Mouse (Mus musculus) stomach, embryonic 15.5 days (tissue): ENCODE results near the gene Dnajc3. TPM values are rescaled to one million over a fixed set of nuclear protein-coding genes. Genes with fewer than 3 reads are reported as not detected.
A peak's percentile ranks its signal among the peaks of the same experiment; 100 is the strongest.

Source experiments
- ATAC-seq: fragments of 200-750 bp; cut with Nextera tagmentation; 2 replicates; pipeline ENCODE4 v1.8.0; 2017; ENCODE audit warnings: low read depth, moderate number of reproducible peaks, moderate TSS enrichment; ENCODE audit not compliant: insufficient read depth, low FRiP score
- H3K27ac ChIP-seq: fragments of 300-500 bp; sonication (generic); 2 replicates; pipeline ENCODE4 v1.5.1; 2015; ENCODE audit warnings: mild to moderate bottlenecking, inconsistent platforms
- H3K27me3 ChIP-seq: fragments of 300-500 bp; sonication (generic); replicated peaks from 2 replicates; pipeline ENCODE4 v1.6.1; 2015; ENCODE audit warnings: inconsistent platforms
- H3K36me3 ChIP-seq: fragments of 300-500 bp; sonication (generic); 2 replicates; pipeline ENCODE4 v1.6.1; 2015; ENCODE audit warnings: inconsistent platforms
- H3K4me1 ChIP-seq: fragments of 300-500 bp; sonication (generic); 2 replicates; pipeline ENCODE4 v1.6.1; 2015; ENCODE audit warnings: inconsistent platforms
- H3K4me2 ChIP-seq: fragments of 300-500 bp; sonication (generic); 2 replicates; pipeline ENCODE4 v1.6.1; 2015; ENCODE audit warnings: mild to moderate bottlenecking, inconsistent platforms
- H3K4me3 ChIP-seq: fragments of 300-500 bp; sonication (generic); replicated peaks from 2 replicates; pipeline ENCODE4 v1.5.1; 2015; ENCODE audit warnings: inconsistent platforms
- H3K9ac ChIP-seq: fragments of 300-500 bp; sonication (generic); 2 replicates; pipeline ENCODE4 v1.6.1; 2015; ENCODE audit warnings: inconsistent platforms
- H3K9me3 ChIP-seq: fragments of 300-500 bp; sonication (generic); 2 replicates; pipeline ENCODE4 v1.6.1; 2016; ENCODE audit warnings: inconsistent platforms
- WGBS: fragments of 180-500 bp; shearing (Covaris S2); methylation state at CpG from one replicate; pipeline ENCODE4 v1.1.7; 2015; 5-methylcytosine and 5-hydroxymethylcytosine counted together
- polyA plus RNA-seq: library from polyadenylated mRNA; unstranded; fragments of >200 nt; fragmentation: Nextera tagmentation; extraction: Ambion mirVana; gene quantifications from 2 replicates; pipeline ENCODE4 v1.2.1, GENCODE M21; 2015

The Dnajc3 gene
- polyA plus RNA-seq, 1 experiment from 2014 or later: 64.4 TPM

- H3K9me3 ChIP-seq: no peaks in the 10 kb centered on the region
- no peak overlapping the region for H3K27ac ChIP-seq
- H3K4me2 ChIP-seq: no peak overlapping the region
- peaks cover 7% of the 10 kb centered on the region; the same call in 1 of the 2 replicates for H3K36me3 ChIP-seq
- H3K9ac ChIP-seq: no peak overlapping the region
- 63% methylated on average over 13 of the region's 13 CpGs for WGBS
- H3K4me3 ChIP-seq: no peak overlapping the region
- ATAC-seq: peak; percentile 94
- H3K4me1 ChIP-seq: no peaks in the 10 kb centered on the region
- no peaks in the 10 kb centered on the region for H3K27me3 ChIP-seq
Measured at GRCm38 (mm10) chr14:118987523-118988496, 50.0 kb downstream of the Dnajc3 start.

DNA sequence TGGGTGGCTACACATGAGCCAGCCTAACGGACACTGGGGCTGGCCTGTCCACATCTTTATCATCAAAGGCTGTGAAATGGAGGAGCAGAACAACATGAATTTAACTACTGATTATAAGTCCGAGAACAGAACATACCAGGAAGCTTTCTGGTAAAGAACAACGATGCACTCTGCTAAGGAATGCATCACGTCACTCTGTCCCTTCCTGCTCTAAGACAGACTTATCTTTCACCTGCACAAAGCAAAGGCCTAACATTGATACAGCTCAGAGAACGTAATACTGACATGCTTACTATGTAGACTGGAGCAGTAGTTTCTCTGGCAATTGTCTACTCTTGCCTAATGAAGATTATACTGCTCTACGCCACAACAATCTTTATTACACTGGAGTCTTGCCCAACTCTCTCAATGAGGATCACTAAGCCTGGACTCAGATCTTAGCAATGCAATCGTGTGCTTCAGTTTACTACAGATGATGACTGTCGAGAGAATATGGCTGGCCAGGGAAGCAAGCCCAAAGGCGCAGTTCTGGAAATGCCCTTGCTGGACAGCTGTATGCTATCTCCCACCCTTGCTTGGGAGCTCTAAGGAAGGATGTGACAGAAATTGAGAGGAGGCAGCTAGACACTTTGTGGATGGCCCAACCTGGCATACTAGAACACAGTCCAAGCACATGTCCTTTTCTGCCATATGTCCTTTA, 57.6 kb downstream of the Dnajc3 start:
- Histone ChIP-seq H3K27ac (no peak overlapping the region), H3K4me2 (no peak overlapping the region), H3K27me3 (no peaks in the 10 kb centered on the region), H3K9me3 (no peaks in the 10 kb centered on the region), H3K4me1 (no peaks in the 10 kb centered on the region), H3K36me3 (peaks cover 6% of the 10 kb centered on the region), H3K4me3 (no peak overlapping the region), H3K9ac (no peak overlapping the region)
- WGBS: 88% methylated on average over 9 of the region's 9 CpGs
- no peak for ATAC-seq

GRCm38 (mm10) chr14:119003320-119003719, 65.5 kb downstream of the Dnajc3 start:
- H3K9me3 ChIP-seq: no peaks in the 10 kb centered on the region
- no peak overlapping the region for H3K4me2 ChIP-seq
- ATAC-seq: no peak
- no peak overlapping the region for H3K4me3 ChIP-seq
- no peaks in the 10 kb centered on the region for H3K4me1 ChIP-seq
- no peak overlapping the region for H3K27ac ChIP-seq
- H3K9ac ChIP-seq: no peak overlapping the region
- no peaks in the 10 kb centered on the region for H3K27me3 ChIP-seq
- no peaks in the 10 kb centered on the region; the same call in none of the 2 replicates for H3K36me3 ChIP-seq

GRCm38 (mm10) chr14:119005834-119006233, 68.1 kb downstream of the Dnajc3 start:
- 17% methylated on average over 5 of the region's 5 CpGs for WGBS
- Histone ChIP-seq H3K27ac (no peak overlapping the region), H3K4me1 (no peaks in the 10 kb centered on the region), H3K4me2 (peak overlapping the region; percentile 11; the same call in 1 of the 2 replicates), H3K4me3 (0 out of 2 replicates have a peak overlapping the region, but pooled peaks have one; percentile 11), H3K9me3 (no peaks in the 10 kb centered on the region), H3K36me3 (no peaks in the 10 kb centered on the region; the same call in none of the 2 replicates), H3K27me3 (no peaks in the 10 kb centered on the region), H3K9ac (no peak overlapping the region)
- ATAC-seq: no peak

DNA sequence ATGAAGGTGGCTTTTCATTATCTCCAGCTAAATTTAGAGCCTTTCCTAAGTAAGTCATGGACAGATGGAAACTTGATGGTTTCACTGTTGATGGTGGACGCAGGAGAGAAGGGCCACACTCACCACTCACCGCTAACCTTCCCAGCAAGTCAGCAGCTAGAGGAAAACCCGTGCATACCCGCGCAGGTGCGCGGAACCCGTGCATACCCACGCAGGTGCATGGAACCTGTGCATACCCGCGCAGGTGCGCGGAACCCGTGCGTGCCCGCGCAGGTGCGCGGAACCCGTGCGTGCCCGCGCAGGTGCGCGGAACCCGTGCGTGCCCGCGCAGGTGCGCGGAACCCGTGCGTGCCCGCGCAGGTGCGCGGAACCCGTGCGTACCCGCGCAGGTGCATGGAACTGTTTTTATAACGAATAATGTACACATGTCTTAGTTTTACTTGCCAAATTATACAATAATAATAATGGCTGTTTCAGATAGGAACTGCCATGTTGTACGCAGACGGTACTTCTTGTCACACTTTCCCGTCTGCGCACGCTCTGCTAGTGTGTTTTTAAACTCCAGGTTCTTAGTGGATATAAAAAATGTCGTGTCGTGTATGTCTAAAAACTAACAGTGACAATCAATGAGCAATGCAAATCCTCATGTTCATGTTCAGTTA, 68.8 kb downstream of the Dnajc3 start:
- H3K9ac ChIP-seq: peak overlapping the region; percentile 11; the same call in 1 of the 2 replicates
- peak overlapping the region; percentile 82 for H3K4me2 ChIP-seq
- ATAC-seq: no peak
- H3K27me3 ChIP-seq: no peaks in the 10 kb centered on the region
- H3K9me3 ChIP-seq: no peaks in the 10 kb centered on the region
- no peaks in the 10 kb centered on the region for H3K4me1 ChIP-seq
- 2% methylated on average over 49 of the region's 49 CpGs for WGBS
- H3K27ac ChIP-seq: peak overlapping the region; percentile 84
- no peaks in the 10 kb centered on the region; the same call in 1 of the 2 replicates for H3K36me3 ChIP-seq
- H3K4me3 ChIP-seq: peak overlapping the region; percentile 48

DNA sequence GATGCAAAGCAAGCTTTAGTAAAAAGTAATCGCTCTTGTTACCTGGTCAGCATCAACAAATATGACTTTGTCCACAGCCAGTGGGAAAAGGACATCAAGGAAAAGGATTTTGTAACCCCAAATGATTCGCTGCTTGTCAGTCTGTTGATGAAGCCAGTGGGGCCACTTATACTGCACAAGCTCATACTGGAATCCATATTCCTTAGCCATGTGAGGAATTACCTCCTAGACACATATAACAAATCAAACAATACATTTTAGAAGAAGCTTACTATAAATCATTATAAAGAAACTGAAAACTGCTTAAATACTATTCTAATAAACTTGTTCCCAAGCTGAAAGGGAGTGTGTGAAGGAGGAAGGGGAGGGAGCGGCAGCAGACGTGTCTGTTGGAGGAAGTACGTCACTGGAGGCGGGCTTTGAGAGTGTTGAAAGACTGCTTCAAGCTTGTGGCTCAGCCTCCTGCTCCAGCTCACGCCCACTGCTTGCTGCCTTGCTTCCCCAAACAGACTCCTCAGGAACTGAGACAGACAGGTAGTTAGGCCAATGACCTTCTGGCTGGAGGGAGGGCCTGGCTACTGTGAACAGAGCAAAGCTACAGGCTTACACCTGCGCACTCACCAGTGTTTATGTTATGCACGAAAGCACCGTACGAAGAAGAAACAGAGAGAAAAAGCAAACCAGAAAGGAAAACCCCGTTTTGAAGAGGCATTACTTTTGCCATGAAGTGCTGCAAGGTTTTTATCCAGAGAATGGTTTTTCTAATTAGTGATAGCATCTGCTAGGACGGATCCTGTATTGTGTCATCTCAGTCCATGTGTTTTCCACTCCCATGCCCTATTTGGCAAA, 69.6 kb downstream of the Dnajc3 start:
- ATAC-seq: peak; percentile 100
- H3K4me1 ChIP-seq: no peaks in the 10 kb centered on the region
- no peaks in the 10 kb centered on the region for H3K9me3 ChIP-seq
- peak overlapping the region; percentile 48 for H3K4me3 ChIP-seq
- under 1% methylated on average over 13 of the region's 13 CpGs for WGBS
- no peaks in the 10 kb centered on the region for H3K27me3 ChIP-seq
- H3K4me2 ChIP-seq: peak overlapping the region; percentile 82
- H3K9ac ChIP-seq: peak overlapping the region; percentile 38; the same call in 1 of the 2 replicates
- peaks cover 4% of the 10 kb centered on the region; the same call in 1 of the 2 replicates for H3K36me3 ChIP-seq
- H3K27ac ChIP-seq: peak overlapping the region; percentile 84

DNA sequence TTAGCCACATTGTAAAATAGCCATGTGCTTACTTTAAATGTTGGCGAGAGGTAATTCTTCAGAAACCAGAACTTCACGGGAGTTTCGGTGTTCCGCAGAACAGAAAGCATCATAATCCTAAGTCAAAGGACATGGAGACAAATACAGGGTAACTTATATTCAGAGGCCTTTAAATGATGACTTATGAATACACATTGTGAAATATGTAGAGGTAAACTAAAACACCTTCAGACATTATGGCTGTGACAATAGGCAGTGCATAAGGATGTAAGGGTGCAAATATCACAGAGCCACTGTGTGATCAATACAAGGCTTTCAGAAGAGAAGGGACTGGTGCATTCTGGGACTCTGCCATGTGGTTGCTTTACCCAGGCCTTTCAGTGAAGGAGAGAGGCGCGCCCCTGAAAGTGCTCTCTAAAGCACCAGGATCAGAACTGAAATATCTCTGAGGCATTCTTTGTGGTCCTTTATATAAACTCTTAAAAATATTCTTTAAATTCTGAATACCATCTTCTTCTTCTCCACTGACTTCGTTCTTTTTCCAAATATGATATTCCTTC, 70.3 kb downstream of the Dnajc3 start:
- Histone ChIP-seq H3K27me3 (no peaks in the 10 kb centered on the region), H3K27ac (peak overlapping the region; percentile 61; the same call in 1 of the 2 replicates), H3K9ac (no peak overlapping the region)

DNA sequence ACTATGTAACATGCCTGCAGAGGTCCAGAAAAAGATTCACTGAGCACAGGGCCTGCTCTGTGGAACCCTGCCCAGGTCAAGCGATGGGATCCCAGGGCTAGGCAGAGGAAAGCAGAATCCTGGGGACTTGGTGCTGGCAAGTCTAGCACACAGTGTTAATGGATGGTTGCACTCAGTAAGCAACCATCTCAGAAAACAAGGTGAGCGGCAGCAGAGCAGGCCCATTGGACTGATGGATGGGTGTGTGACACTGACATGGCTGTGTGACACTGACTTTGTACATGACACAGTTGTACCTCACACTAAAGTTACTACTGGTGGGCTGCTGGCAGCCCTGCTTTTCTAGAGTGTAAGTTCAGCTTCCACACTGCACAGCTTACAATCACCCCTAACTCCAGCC, 71.8 kb downstream of the Dnajc3 start:
- ATAC-seq: no peak
- Histone ChIP-seq H3K27me3 (no peaks in the 10 kb centered on the region), H3K9me3 (no peaks in the 10 kb centered on the region), H3K36me3 (peaks cover 4% of the 10 kb centered on the region; the same call in 1 of the 2 replicates), H3K4me2 (no peak overlapping the region), H3K9ac (no peak overlapping the region), H3K27ac (no peak overlapping the region), H3K4me3 (no peak overlapping the region), H3K4me1 (no peaks in the 10 kb centered on the region)
- WGBS: 94% methylated on average over 2 of the region's 2 CpGs

More for the DNA sequence above, 70.3 kb downstream of the Dnajc3 start:
- Histone ChIP-seq H3K4me2 (peak overlapping the region; percentile 82), H3K4me1 (no peaks in the 10 kb centered on the region), H3K4me3 (peak overlapping the region; percentile 48), H3K9me3 (no peaks in the 10 kb centered on the region), H3K36me3 (peaks cover 4% of the 10 kb centered on the region; the same call in 1 of the 2 replicates)
- WGBS: 45% methylated on average over 7 of the region's 7 CpGs
- no peak for ATAC-seq

- no peaks in the 10 kb centered on the region for H3K27me3 ChIP-seq
- H3K4me3 ChIP-seq: no peak overlapping the region
- H3K27ac ChIP-seq: no peak overlapping the region
- H3K4me2 ChIP-seq: peak overlapping the region; percentile 14; the same call in 1 of the 2 replicates
- peak; percentile 42; the same call in 1 of the 2 replicates for ATAC-seq
- H3K9me3 ChIP-seq: no peaks in the 10 kb centered on the region
- 68% methylated on average over 23 of the region's 23 CpGs for WGBS
- peaks cover 4% of the 10 kb centered on the region; the same call in 1 of the 2 replicates for H3K36me3 ChIP-seq
- H3K4me1 ChIP-seq: no peaks in the 10 kb centered on the region
- no peak overlapping the region for H3K9ac ChIP-seq
Measured at GRCm38 (mm10) chr14:119012607-119013431, 75.0 kb downstream of the Dnajc3 start.

- Histone ChIP-seq H3K4me3 (no peak overlapping the region), H3K4me2 (no peak overlapping the region), H3K9me3 (no peaks in the 10 kb centered on the region), H3K36me3 (peaks cover 4% of the 10 kb centered on the region; the same call in 1 of the 2 replicates), H3K9ac (no peak overlapping the region), H3K27ac (no peak overlapping the region), H3K27me3 (no peaks in the 10 kb centered on the region), H3K4me1 (no peaks in the 10 kb centered on the region)
- ATAC-seq: no peak
- 69% methylated on average over 12 of the region's 12 CpGs for WGBS
Measured at GRCm38 (mm10) chr14:119013549-119013948, 75.8 kb downstream of the Dnajc3 start.
